Mouse (Mus musculus): ENCODE measurements around the gene Rd3l. TPM values are rescaled to one million over a fixed set of nuclear protein-coding genes. Genes with fewer than 3 reads are reported as not detected.

Rd3l gene
- not detected in 2 replicates for total RNA-seq (2015; ENCODE audit: low replicate concordance)
- total RNA-seq (2017; ENCODE audit: low replicate concordance) = not detected in 2 replicates

DNA sequence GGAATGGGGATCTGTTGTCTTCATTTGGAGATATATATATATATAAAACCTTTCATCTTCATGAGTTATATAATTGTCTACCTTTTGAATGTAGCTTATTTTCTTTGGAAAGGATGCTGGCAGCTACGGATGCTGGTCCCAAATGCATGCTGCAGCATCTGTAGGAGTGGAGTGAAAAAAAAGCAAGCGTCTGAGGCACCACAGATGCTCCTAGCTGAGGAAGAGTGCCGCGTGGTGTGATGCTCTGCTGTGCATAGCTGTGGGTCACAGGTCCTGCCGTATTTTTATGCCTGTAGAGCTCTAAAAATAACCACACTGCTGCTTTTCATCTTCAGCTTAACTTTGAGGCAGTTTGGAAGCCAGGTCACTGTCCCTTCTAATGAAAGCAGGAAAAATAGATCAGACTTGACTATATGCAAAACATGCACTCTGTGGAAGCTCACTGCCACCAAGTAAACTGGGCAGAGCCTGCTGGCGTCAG lies at the start of gene Rd3l:
Rd3l (minus strand) TSS at position 431 of the 481 bp plus-strand sequence.
- ATAC-seq (replicated peaks; ENCODE audit: low FRiP score, poor library complexity, severe bottlenecking) = no peak

DNA sequence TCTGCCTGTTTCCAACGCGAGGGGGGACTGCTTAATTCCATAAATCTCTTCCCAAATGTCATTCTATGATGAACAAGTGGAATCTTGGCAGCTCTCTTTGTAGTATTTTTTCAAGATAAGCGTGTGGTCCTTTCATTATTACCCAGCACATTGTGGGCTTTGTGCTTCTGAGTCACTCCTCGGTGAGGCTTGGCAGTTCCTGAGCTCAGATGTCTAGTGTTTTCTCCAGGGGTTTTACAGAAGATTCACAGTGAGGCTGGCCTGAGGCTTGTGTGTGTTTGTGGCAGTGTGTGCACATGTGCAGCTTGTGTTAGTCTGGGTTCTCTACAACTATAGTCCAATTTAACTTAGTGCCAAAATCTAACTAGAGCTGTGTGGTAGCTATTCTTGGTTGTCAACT lies 46.3 kb upstream of the Rd3l start:
- ATAC-seq (replicated peaks; ENCODE audit: low FRiP score, poor library complexity, severe bottlenecking) = no peak

DNA sequence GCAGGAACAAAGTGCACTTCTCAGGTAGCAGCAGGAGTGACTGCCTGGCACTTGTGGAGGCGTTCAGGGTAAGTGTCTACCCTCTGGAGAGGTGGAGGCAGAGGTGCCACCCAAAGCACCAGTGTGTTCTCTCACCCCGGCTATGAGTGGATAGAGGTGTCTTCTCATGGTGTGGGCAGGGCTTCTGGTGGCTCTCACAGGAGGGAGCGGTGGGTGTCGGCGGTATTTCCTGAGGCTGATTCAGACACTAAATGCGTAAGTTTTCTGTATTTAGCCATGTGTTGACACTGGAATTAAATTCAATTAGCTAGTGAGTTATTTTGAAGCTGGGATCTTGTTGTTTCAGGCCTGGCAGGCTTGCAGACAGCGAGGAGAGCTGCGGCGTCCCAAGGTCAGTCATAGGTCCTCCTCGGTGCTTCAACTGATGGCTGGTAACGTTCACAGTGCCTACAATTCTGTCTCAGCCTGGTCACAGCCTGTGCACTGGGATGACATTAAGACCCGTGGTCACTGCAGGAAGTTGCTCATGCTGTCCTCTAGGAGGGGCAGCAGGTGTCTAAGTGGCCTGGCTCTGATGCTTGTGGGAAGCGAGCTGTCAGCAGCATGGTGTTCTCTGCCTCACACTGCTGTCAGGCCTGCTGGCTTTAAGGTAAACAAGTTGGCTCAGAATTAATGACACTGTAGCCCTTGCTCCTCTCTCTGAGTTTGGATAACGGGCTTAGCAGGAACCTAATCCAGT lies 45.0 kb upstream of the Rd3l start:
- no peak for ATAC-seq (replicated peaks; ENCODE audit: low FRiP score, poor library complexity, severe bottlenecking)

DNA sequence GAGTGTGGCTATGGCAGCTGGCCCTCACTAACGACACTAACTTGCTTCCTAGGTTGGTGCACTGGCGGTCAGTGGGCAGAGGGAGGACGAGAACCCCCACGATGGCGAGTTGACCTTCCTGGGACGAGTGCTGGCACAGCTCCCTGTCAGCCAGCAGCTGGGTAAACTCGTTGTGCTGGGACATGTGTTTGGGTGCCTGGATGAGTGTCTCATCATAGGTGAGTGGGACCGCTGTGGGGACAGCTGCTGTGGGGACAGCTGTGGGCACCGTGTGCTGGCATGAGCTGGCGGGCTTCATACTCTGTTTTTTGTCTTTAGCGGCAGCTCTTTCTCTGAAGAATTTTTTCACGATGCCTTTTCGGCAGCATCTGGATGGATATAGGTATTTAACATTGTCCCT lies 44.3 kb upstream of the Rd3l start:
- ATAC-seq (replicated peaks; ENCODE audit: low FRiP score, poor library complexity, severe bottlenecking) = no peak

DNA sequence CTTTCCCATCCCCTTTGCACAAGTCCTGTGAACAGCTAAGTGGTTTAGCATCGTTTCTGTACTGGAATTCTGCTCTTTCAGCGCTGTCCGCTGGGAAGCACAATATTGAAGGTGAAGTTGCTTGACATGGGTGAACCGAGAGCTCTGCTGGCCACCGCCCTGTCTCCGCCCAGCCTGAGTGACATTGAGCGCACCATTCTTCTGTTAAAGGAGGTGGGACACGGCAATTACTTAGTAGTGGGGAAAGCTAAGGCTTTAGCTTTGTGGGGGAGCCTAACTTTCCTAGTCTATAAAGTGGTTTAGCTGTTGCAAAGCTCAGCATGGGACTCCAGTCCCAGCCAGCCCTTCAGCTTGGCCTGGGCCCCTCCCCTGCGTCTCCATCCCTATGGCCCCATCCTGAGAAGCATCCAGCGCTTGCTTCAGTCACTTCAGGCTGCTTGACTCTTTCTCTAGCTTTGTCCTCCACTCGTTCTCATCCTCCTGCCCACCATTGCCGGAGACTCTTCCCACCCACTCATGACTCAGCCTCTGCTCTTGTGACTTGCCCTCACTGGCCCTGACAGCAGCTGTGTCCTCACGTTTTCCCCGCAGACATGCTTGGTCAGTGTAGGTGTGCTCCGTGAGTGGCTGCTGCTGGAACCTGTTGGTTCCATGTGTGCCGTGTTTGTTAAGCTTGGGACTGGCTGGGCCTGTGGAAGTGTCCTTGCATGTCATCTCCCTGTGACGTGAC lies 43.6 kb upstream of the Rd3l start:
- no peak for ATAC-seq (replicated peaks; ENCODE audit: low FRiP score, poor library complexity, severe bottlenecking)

DNA sequence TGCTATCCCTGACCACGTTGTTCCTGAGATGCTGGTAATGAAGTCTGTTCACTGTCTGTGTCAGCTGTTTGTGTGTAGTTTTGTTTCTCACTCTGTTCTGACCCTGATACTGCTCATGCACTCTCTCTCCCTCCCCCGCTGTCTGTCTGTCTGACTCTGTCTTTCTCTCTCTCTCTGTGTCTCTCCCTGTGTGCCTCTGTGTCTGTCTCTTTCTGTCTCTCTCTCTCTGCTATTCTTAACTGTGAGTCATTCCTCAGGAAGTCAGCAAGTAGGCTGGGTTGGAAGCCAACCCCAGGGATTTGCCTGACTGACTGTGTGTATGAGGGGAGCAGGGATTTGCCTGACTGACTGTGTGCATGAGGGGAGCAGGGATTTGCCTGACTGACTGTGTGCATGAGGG lies 42.2 kb upstream of the Rd3l start:
- ATAC-seq (replicated peaks; ENCODE audit: low FRiP score, poor library complexity, severe bottlenecking) = no peak

DNA sequence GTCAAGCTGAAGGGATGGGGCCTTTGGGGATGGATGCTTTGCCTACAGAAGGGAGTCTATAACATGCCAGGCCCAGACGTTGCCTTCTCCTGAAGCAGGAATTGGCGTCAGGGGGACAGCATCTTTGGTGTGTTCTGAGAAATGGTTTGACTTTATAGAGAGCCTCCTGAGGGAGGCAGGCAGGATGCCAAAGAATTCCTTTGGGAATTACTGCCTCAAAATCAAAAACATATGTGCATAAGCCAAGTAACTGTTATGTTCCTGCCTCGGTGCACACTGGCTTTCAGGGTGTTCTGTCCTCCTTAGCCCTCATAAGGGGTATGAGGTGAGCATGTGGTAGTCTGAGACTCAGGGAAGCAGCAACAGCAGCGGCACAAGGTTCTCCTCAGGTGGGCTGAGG lies 35.2 kb upstream of the Rd3l start:
- no peak for ATAC-seq (replicated peaks; ENCODE audit: low FRiP score, poor library complexity, severe bottlenecking)

DNA sequence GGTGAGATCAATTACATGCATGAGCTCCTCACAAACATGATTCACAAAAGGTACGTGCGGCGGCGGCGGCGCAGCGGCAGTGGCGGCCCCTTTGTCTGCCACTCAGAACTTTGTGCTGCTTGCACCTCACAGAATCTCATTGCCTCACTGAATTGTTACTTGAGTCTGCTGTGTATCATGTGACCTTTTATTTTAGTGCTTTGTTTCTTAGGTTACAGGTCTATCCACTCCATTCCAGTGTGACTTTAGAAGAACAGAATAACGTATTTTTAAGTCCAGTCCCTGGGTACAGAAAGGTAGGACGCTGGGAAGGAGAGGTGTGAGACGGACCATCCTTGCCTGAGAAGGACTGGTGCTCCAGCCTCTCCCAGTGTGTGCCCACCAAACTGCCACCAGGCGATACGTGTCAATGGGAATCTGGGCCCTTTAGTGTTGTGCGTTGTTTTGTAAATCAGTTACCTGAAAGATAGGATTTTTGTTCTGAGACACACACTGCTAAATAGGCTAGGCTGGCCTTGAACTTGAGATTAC lies 32.2 kb upstream of the Rd3l start:
- no peak for ATAC-seq (replicated peaks; ENCODE audit: low FRiP score, poor library complexity, severe bottlenecking)

DNA sequence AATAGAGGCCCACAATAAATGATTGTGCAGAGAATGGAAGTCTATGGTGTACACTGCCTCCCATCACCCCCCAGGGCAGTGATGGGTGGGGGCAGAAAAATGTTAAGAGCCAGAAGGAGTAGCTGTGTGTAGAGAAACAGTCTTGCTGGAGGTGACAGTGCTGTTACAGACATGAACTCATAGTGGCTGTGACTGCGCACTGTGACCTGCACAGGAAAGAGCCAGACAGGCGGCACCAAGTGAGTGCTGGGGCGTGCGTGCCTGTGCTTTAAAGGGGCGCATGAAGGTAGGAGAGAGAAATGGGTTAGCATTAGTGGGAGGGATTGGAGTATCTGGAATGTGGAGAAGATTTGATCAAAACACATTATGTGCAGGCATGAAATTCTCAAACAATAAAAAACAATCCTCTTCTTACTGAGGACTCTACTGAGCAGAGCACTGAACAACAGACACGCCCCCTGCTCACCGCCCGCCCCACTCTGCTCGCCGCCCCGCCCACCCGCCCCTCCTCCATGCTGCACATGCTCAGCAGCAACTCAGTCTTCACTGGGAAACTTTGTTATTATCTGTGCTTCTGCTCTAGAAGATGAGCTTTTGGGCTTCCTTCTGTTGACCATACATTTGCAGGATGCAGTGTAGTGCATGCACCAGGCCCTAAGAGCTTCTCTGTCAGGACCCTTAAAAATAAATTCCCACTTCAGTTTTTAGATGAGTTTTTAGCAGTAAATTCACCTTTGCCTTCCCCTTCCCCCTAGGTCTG lies 31.6 kb upstream of the Rd3l start:
- no peak for ATAC-seq (replicated peaks; ENCODE audit: low FRiP score, poor library complexity, severe bottlenecking)

DNA sequence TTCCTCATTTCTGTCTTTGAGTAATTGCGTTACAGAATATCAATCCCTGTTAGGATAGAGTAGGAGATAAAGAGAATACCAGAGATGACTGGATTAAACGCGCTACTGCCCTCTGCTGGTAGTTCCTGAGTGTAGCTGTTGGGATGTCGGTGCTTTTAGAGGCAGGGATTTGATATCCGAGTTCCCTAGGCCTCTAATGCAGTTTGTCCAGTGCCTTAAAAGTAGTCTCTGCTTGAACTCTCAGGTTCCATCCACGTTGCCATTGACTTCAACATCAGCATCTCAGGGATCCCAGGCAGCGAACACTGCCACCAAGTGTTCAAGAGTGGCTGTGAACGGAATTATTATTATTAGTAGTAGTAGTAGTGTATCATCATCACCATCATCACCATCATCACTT lies 20.1 kb upstream of the Rd3l start:
- ATAC-seq (replicated peaks; ENCODE audit: low FRiP score, poor library complexity, severe bottlenecking) = peak; percentile 58

DNA sequence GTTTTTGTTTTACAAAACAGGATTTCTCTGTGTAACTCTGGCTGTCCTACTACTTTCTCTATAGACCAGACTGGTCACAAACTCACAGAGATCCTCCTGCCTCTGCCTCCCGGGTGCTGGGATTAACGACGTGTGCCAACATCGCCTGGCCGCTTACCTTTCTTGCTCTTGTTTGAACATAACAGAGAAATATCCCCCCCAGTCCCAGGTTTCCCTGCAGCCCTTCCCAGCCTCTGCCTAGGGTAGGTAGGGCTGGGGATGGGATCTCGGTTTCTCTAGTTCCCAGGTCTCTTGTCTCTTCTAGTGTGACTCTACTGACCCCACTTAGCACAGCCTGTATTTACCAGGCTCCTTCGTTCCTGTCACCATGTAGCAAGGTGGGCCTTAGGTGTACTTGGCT lies 18.6 kb upstream of the Rd3l start:
- ATAC-seq (replicated peaks; ENCODE audit: low FRiP score, poor library complexity, severe bottlenecking) = no peak

DNA sequence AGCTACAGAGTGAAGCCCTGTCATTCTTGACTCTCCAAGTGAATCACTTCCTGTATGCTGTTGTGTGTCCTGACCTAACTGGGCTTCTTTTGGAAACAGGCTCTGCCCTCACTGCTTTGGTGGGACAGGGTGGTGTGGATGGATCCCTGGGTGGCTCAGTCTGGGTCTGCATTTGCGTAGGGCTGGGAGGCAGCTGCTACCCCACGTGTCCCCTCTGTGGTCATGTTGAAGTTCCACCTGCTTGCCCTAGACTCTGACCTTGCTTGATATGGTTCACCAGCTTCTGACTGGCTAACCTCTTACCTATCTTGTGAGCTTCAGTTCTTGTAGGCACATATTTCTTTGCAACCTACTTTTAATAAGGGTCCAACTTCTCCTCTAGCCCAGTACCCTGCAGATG lies 14.0 kb upstream of the Rd3l start:
- ATAC-seq (replicated peaks; ENCODE audit: low FRiP score, poor library complexity, severe bottlenecking) = no peak

DNA sequence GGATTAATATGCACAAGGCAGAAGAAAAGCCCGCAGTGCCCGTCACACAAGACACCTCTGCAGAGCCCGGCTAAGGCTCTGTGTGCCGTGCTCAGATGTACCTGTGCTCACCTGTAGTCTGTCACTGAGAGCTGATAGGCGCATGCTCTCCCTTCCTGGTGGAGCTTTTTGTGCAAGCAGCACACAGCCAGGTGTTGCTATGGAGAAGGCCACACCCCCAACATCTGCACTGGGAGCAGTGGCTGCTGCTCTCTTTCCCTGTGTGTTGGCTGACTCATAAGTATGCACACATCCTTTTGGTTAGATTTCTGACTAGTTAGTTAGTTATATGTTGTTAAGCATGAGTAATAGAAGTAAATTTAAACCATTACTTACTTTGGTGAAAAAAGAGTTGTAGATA lies 11.5 kb upstream of the Rd3l start:
- no peak for ATAC-seq (replicated peaks; ENCODE audit: low FRiP score, poor library complexity, severe bottlenecking)

DNA sequence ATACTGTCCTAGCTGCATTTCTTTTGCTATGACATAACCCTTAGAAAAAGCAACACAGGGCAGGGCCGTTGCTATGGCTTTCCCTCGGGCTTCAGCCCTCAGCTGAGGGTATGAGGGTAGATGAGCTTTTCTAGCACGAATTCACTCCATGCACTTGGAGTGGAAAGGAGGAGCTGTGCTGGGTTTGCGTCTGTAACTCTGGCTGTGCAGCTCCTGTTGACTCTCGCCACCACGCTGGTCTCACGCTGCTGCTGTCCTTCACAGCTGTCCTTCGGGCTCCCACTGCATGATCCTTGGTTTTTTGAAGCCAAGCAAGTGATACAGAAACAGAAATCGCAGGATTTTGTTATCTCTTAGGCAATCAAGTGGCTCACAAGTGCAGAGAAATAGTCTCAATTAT lies 5.6 kb upstream of the Rd3l start:
- no peak for ATAC-seq (replicated peaks; ENCODE audit: low FRiP score, poor library complexity, severe bottlenecking)

DNA sequence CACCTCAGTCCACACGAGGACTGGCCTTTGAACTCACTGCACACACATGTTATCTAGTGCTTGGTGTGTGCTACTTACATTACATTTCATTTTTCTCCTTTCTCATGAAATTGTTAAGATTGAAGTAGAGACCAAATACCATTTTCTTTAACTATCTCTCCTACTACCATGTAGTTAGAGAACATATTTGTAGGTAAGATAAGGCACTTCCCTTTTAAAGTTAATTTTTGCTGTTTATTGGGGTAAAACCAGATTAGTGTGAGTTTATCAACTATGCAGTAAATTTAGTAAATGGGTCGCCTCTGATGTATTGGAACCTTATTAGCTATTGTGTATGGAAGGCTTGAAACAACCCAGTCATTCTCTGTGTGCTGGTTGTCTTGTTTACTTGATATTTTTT lies 2.0 kb upstream of the Rd3l start:
- ATAC-seq (replicated peaks; ENCODE audit: low FRiP score, poor library complexity, severe bottlenecking) = no peak

DNA sequence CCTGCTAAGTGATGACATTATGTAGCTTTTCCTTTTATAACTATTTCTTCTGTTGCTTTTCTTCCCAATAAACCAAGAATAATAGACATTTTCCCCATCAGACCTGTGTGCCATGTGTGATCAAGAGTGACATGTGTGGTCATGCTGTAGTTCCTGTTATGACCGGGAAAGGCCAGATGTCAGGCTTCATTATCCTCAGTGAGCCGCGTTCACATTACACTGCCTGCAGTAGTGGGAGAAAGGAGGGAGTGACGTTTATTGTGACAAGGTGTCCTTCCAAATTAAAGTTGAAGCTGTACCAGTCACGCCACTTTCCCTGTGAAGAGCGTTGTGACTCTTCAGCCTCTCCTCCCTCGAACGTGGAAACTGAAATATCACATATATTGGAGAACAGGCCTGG lies 714 bp upstream of the Rd3l start:
- no peak for ATAC-seq (replicated peaks; ENCODE audit: low FRiP score, poor library complexity, severe bottlenecking)

DNA sequence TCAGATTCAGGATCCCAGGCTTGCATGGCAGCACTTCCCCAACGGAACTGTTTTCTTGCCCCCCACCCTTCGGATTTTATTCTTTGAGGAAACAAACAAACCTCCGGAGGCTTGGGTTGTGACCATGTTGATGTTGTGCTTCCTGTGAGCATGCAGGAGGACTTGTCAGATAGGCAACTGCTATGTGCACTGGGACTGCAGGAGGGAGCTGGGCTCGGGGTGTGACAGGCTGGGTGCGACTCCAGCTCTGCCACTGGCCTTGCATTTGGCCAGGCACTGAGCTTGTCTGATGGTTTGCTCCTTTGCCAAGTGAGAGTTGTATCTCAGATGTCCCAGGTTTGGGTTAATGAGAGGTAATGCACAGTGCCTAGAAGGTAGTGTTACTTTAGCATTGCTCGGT lies 2.8 kb downstream of the Rd3l start:
- ATAC-seq (replicated peaks; ENCODE audit: low FRiP score, poor library complexity, severe bottlenecking) = no peak

DNA sequence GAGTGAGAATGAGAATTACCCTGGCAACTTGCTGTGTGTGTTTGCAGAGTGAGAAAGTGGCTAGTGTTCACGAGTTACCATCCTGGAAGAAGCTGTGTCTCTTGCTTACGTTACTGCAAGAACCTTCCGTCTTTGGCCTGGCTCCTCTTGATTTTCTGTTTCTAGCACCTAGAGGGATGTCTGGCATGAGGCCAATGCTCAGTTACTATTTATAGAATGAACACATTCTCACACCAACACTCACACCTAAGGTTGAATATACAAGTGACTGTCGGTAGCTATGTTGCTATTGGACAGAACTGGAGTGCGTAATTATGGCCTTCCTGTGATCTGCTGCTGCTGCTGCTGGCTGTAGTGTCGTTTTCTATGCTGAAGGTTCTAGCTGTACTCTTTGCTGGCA lies 4.0 kb downstream of the Rd3l start:
- ATAC-seq (replicated peaks; ENCODE audit: low FRiP score, poor library complexity, severe bottlenecking) = no peak

DNA sequence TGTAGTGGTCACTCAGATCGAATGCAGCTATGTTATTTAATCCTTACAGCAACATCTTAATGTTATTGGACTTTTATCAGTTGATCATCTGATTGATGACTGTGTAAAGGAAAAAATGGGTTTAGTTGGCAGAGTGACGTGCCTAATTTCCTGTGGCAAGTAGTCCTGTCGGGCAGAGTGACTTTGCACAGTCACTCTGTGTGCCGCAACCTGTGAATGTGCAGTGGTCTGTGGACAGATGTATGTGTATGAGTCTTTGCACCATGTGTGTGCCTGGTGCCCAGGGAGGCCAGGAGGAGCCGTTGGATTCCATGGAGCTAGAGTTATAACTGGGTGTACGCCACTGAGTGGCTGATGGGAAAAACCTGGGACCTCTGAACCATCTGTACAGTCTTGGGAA lies 6.5 kb downstream of the Rd3l start:
- ATAC-seq (replicated peaks; ENCODE audit: low FRiP score, poor library complexity, severe bottlenecking) = no peak

DNA sequence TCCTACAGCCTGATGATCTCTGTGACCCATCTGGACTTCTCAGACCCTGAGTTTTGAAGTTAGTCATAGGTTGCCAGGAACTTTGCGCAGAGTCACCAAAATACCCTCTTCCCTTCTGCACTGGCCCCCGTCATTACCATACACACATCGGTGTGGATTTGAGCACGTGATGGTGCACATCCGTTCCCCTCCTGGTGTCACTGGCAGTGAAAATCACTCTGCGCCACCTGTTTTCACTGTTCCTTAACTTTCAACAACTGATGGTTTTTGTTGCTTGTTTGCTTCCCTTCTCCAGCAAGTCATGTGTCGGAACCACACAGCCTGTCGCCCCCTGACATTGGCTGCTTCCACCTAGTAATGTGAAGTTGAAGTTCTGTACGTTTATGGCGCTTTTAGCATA lies 8.6 kb downstream of the Rd3l start:
- ATAC-seq (replicated peaks; ENCODE audit: low FRiP score, poor library complexity, severe bottlenecking) = no peak
